Mouse (Mus musculus) kidney, adult 2 months (tissue): ENCODE results near the gene Gemin8.

Source experiments
- CTCF ChIP-seq: fragments of 200-500 bp; conservative IDR thresholded peaks from 2 replicates; pipeline ENCODE4 v1.5.1; 2011; ENCODE audit warnings: low read depth, mild to moderate bottlenecking, control low read depth, low read length, moderate library complexity, mixed read lengths; ENCODE audit not compliant: insufficient read depth, insufficient read length
- POLR2A ChIP-seq: fragments of 200-500 bp; IDR thresholded peaks from one replicate; pipeline ENCODE4 v1.6.1; 2011; ENCODE audit warnings: low read depth, low read length, control low read depth

DNA sequence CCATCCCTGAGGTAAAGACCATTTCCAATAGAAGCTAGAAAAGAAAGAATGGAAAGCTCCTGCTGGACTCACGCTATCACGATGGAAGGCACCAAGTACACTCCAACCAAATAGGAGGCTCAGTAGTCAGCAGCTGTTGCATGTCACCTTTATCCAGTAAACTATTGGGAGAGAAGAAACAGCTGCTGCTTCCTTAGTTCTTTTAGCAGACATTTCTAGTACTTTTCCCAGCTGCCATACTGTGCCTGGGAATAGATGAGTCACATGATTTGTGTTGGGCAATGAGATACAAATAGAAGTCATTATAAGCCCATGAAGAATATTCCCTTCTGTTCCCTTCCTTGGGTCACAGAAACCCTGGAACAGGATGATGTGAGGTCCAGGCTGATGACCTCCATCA, 28.0 kb downstream of the Gemin8 start:
- TF ChIP-seq POLR2A (no peak), CTCF (no peak)
